Mouse (Mus musculus) cerebellum, adult 18-20 months (tissue): ENCODE measurements around the gene Gm26938.
A peak's percentile ranks its signal among the peaks of the same experiment; 100 is the strongest.

Experiments used
- DNase-seq, 2 experiments: peaks; one replicate each; pipeline ENCODE4 v3.0.0; 2021

Gene Gm26938

DNA sequence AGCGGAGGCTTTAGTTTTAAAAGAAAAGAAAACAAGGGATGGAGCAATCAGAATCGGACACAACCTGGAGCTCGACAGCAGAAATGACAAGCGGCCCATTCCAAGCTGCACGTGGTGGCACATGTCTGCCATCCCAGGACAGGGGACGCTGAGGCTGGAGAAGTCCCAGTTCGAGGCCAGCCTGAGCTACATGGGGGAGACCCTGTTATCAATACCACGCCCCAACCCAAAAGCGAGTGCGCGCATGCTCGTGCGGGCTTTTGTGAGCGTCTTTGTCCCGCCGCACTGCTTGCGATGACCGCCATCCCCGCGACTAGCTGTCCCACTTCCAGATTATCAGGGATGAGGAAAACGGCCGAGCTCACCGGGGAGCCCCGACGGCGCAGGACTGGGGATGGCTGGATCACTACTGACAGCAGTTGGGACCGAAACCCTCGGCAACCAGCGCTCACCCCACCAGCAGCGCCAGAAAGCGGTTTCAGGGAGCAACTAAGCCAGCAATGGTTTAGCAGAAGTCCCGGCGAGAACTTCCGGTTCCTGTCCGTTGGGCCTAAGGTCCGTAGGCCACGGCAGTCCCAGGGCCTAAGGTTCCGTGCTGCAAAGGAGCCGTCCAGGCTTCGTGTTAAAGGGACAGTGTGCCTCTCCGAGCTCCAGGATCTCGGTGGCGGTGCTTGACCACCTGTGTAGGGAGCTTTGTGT is at the start of gene Gm26938, which contains the start of gene Psmg3:
Gene Gm26938 (minus strand): TSS at position 51 of the 699 bp plus-strand sequence.
Gene Psmg3 (minus strand): TSS at position 529 of the 699 bp plus-strand sequence.
- DNase-seq: peak; percentile 78 to 93

GRCm38 (mm10) chr5:139871526-139871925 is 45.3 kb upstream of the Gm26938 start:
- DNase-seq: no peak

- no peak for DNase-seq
Observed at GRCm38 (mm10) chr5:139870886-139871285, 44.7 kb upstream of the Gm26938 start.

GRCm38 (mm10) chr5:139862759-139863158 is 36.6 kb upstream of the Gm26938 start:
- no peak for DNase-seq

DNA sequence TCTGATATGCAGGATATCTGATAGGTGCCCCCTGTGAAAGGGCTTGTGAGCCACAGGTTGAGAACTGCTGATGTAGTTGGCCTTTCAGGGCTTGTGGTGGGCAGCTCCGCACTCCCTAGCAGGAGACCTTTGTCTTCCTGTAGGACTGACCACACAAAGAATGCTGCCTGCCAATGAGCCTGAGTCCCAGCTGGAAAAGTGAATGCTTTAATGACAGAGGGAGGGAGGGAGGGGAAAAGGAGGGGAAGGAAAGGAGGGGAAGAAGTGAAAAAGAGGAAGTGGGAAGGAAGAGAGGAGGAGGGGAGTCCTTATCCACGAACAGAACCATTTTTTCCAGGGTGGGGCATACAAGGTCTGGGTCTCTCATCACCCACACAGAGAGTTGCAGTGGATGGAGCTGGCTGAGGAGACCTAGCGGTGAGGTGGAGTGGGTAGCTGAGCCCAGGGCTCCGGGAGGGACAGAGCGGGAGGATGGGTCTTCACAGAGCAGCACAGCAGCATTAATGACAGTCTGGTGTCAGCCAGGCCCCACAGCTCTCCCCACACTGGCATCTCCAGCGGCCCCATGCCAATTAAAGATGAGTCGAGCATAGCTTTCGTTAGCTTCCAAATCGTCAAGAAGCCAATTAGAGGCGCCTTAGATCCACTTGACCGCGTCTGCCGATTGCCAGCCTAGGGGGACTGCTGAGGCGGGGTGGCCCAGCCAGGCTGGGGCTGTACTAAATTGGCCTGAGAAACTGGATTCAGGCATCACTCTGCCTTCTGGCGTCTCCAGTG is 34.3 kb upstream of the Gm26938 start:
- no peak for DNase-seq

DNA sequence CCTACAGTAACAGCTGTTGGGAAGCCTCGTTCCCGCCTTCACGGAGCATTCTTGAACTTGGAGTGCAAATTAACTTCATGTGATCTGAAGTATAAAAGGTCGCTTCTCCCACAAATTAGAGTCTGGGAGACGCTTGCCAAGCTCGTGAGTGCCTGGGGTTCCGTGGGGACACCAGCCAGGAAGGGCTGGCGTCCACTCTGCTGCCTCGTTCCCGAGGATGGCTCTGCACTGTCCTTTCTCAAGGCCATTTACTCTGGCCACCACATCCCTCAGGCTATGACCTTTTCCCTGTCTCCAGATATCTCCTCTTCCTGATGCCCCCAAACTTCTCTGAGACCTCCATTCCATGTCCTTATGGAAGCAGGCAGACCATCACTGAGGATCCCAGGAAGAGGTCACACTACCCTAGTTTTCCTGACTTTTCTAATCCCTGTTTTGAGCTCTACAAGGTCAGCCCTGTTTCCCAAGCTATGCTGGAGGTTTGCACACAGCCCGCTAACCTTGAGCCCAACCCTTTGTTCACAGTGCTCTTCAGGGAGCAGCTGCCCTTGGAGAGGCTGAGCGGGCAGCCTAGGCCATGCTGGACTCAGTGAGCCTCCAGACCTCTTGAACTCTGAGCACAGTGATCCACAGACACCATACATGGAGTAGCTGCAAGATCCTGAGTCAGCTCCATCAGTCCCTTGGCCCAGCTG is 23.6 kb upstream of the Gm26938 start:
- DNase-seq: no peak

DNA sequence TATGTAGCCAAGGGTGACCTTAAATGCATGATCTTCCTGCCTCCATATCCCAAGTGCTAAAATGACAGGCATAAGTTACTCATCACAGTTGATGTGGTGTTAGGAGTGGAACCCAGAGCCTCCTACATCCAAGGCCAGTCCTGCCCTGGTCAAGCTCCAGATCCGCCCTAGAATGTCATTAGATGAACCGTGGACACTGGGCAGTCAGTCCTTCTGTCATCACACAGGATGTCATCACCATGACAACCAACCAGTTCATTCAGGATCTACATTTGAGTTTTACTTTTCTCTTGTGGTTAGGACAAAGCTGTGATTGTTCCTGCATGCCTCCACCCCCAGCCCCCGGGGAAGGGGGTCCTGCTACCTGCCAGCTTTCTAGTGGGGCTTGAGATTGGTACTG is 12.9 kb upstream of the Gm26938 start:
- no peak for DNase-seq

- DNase-seq: peak; percentile 45 to 71
Observed at GRCm38 (mm10) chr5:139838476-139838892, 12.3 kb upstream of the Gm26938 start.

DNA sequence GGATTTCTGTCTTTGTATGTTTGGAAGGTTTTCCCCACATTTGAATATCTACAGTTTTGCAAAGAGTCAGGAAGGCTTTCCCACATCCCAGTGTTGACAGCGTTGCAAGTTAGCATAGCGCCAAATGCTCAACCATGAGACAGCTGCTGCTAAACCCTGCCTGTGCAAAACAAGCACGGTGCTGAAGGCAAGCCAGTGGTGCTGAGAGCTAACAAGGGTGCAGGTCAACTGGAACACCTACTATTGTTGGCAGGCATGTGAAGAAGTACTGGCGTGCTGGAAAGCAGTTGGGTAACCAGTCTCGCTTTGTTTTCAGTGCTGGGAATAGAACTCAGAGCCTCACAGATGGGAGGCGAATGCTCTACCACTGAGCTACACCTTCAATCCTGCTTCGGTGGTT is 9.5 kb upstream of the Gm26938 start:
- no peak for DNase-seq

- no peak for DNase-seq
Observed at GRCm38 (mm10) chr5:139832125-139832524, 5.9 kb upstream of the Gm26938 start.

GRCm38 (mm10) chr5:139830734-139831133 is 4.5 kb upstream of the Gm26938 start:
- DNase-seq: no peak

DNA sequence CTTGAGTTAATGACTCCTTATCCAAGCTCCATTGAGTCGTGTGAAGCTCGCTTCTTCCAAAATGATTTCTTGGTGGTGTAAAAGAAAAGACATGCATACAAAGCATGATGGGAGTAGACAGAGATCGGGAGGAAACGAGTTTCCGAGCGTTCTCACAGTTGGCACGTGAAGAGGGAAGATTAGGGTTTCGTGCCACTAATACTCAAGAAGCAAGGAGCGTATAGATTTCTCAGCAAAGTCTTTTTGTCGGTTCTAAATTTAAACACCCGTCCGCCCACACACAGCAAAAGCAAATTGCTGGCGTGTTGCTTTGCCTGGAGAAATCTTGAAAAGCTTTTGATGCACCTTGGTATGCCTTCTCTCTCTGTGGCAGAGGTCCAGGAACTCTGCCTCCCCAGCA is 3.2 kb upstream of the Gm26938 start:
- DNase-seq: no peak

DNA sequence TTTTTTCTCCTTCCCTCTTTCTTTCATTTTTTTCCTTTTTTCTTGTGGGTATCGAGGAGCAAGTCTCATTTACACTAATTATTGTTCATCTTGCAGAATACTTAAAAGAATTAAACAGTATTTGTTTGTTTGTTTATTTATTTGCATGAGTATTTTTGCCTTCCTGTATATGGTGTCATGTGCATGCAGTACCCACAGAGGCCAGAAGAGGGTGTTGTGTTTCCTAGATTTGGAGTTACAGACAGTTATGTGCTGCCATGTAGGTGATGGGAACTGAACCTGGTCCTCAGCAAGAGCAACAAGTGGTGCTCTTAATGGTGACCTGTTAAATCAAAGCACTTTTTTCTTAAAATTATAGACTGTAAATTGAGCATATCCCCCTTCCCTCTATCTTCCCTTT is 1.4 kb upstream of the Gm26938 start:
- DNase-seq: peak in 1 of 2 experiments; percentile 21

GRCm38 (mm10) chr5:139825947-139826346 is 260 bp downstream of the Gm26938 start:
- DNase-seq: no peak

DNA sequence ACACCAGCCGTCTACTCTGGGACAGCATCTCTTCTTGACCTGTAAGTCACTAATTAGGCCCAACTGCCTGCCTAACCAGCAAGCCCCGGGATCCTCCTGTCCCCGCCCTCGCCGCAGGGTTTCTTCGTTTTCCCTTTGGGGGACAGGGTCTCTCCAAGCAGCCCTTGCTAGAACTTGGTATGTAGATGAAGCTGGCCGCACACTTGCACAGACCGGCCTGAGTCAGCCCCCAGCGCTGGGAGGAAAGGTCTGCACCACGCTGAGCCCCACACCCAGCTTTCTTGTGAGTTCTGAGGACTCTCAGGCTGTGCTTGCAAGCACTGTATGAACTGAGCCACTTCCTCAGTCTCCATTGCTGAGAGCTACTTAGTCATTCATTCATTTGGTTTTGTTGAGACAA is 1.7 kb downstream of the Gm26938 start:
- no peak for DNase-seq

DNA sequence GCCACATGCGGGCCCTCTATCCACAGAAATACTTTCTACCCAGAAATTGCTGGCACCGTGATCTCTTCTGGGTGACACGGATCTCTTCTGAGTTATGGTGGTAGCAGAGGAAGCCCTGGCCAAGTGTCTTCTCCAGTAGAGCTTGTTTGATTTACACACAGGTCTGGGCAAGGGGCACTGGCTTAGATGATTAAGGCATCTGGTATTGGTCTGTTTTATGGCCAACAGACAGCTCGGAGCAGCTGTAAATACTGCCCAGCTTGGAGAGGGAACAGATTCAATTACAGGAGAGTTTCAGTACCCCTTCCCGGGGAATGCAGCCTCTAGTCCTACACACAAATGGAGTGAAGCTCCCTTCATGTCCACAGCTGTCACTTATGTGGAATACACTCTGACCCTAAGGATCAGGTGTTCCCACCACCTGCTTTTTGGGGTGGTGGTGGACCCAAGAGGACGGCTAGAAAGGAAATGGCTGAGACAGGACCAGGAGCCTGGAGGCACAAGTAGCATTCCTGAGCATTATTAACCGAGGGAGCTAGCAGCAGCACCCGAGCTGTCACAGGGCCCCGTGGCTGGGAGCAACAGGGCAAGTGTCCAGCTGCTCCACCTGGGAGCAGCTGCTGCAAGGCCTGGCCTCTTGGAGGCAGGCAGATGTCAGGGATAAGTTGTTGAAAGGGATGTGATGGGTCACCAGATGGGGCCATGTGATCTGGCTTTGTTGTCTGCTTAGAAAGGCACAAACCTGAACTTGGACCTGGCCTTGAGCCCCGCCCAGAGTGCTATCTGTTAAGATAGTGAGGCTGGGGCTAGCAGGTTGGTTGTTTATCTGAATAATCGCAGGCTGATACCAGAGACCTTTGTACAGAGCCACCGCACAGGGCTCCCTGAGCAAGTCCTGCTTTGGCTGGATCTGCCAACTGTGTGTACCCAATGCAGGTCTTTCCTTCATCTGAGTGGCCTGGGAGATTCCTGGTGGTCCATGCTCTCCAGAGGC is 4.4 kb downstream of the Gm26938 start:
- DNase-seq: no peak

- DNase-seq: no peak
Observed at GRCm38 (mm10) chr5:139819538-139820181, 6.5 kb downstream of the Gm26938 start, which contains the start of gene Tmem184a. Gene Tmem184a, minus strand, starts transcription at chr5:139819917.

GRCm38 (mm10) chr5:139818801-139819200 is 7.4 kb downstream of the Gm26938 start:
- no peak for DNase-seq

DNA sequence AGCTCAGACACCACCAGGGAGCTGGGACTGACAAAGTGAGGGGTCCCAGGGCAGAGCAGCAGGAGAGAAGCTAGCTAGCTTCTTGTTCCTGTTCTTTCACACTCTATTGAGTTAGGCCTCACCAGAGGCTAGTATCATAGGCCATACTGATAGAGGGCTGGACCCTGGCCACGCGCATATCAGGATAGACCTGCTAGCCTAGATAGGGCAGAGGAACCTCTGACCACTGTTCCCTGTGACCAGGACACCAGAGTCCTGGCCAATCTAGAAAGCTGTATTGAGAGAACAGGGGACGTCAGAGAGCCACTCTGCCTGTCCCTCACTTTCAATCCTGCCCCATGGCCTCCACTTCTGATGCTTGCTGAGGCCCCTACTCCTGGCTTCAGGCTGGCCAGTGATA is 8.2 kb downstream of the Gm26938 start:
- no peak for DNase-seq

GRCm38 (mm10) chr5:139817292-139817691 is 8.9 kb downstream of the Gm26938 start:
- no peak for DNase-seq

DNA sequence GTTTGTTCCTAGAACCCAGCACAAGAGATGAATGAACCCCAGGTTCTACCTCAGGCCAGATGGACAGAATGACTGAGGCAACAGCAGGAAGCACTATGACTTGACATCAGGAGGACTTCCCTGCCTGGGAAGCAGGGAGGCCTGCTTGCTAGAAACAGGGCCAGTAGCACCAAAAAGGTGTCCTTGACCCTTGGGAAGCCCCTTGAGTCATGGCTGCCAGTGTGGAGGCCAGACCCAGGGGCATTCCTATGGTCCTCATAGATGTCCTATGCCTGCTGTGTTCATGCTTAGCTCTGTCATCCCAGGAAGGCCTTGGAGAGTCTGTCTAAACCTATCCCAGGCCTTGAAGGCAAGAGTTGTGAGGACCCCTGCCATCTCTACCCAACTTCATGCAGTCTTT is 9.8 kb downstream of the Gm26938 start:
- no peak for DNase-seq

GRCm38 (mm10) chr5:139815964-139816363 is 10.2 kb downstream of the Gm26938 start:
- DNase-seq: no peak
